Mouse (Mus musculus) left cerebral cortex, adult 6 months (tissue): ENCODE results near the gene Wdpcp. TPM values are rescaled to one million over a fixed set of nuclear protein-coding genes. Genes with fewer than 3 reads are reported as not detected.

Experiments
- long read RNA-seq, 2 experiments: library from polyadenylated mRNA; unstranded; transcript quantifications; one replicate each; pipeline ENCODE4 v2.0.0; 2019 to 2020
- polyA plus RNA-seq: library from polyadenylated mRNA; unstranded; fragments of <200 nt; fragmentation: Nextera tagmentation; gene quantifications from 2 replicates; pipeline ENCODE4 v1.2.3, GENCODE M21; 2021

Gene Wdpcp
- polyA plus RNA-seq = 5.5 and 6.1 TPM in 2 replicates
- long read RNA-seq, experiment 1, transcript Wdpcp-201 (18 exons, 2,792 nt) = major isoform, 51 of 94 reads
- long read RNA-seq, experiment 1, partial matches to known transcripts = 7 of 94 reads
- long read RNA-seq, experiment 1, other reads (novel, unspliced or antisense) = 36 of 94 reads
- long read RNA-seq, experiment 2, transcript Wdpcp-201 (18 exons, 2,792 nt) = major isoform, 5 of 14 reads
- long read RNA-seq, experiment 2, partial matches to known transcripts = 7 of 14 reads
- long read RNA-seq, experiment 2, other reads (novel, unspliced or antisense) = 2 of 14 reads

GRCm38 (mm10) chr11:21571700-21572381 lies at the start of gene Wdpcp, which contains the start of gene Mdh1:
TSS of gene Wdpcp (plus strand) at chr11:21572235.
TSS of gene Mdh1 (minus strand) at chr11:21572367.

Other genes starting within 250 kb of the Wdpcp start
- 59.0 and 69.0 TPM in 2 replicates for gene Ugp2, start 201.0 kb upstream of the Wdpcp start, polyA plus RNA-seq
- gene Mdh1, start 132 bp downstream of the Wdpcp start, polyA plus RNA-seq = 920 and 1,260 TPM in 2 replicates